Mouse (Mus musculus): ENCODE measurements around the gene Myo3b.

Myo3b gene

DNA sequence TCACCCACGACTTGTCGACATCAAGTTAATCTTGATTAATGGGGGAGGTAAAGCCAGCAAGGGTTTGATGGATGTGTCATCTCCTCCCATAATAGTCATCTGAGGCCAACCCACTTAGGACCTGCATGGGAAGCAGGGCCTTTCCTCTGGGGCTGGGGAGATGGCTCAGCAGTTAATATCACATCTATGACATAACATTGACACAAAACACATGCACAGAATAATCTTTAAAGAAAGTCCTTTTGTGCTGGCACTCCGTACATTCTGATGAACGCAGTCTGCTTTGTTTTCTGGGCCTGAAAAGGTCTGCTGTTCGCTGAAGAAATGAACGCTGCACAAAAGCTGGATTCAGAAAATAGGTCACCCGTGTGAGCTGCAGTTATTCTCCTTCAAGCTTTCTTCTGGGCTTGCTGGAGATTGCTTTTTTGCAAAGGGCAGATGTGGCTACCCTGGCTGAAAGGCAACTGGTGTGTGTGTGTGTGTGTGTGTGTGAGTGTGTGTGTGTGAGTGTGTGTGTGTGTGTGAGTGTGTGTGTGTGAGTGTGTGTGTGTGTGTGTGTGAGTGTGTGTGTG lies 26.9 kb downstream of the Myo3b start:
- no peak for DNase-seq (ENCODE audit: low spot score)

DNA sequence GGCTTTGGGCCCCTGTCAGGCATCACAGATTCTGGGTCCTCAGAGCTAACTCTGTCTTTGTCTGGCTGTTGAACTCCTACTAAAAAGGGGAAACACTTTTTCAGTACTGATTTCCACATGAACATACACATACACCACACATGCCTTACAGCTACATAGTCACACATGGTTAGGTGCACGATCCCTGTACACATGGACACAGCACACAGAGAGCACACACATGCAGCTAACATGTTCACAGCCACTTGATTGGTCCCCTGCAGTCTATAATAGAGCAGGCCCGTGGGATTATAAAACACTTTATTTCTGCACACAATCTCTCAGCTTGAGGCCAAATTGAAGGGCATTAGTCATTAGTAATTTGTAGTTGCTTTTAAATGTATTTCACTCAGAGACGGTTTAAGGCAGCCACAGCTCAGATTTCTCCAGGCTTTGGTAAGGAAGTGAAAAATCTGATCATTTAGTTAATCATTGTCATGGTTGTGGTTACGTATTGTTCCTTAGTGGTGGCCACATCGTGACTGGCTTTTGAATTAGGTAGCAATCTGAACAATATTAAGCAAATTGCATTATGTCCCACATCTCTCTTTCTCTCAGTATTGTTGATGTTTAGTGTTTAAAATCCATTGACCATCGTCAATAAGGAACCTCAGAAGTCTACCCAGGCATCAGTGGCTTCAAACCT lies 27.6 kb downstream of the Myo3b start:
- DNase-seq (ENCODE audit: low spot score): no peak

DNA sequence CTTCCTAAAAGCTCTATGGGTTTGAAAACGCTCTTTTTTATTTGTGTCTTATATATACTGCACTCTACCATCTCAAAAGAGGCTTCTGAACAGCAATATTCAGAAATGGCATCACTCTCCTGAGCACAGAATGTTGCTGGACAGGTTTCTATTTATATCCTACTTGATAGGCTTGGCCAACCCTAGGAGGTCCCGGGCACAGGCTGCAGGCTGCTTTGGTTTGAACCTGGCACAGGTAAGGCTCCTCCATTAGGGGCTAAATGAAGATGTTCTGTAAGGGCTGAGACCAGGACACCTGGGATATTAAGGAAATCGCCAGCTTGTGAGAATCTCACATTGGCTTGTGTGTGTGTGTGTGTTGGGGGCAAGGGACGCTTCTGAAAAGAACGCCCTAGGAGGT lies 30.9 kb downstream of the Myo3b start:
- DNase-seq (ENCODE audit: low spot score): no peak

DNA sequence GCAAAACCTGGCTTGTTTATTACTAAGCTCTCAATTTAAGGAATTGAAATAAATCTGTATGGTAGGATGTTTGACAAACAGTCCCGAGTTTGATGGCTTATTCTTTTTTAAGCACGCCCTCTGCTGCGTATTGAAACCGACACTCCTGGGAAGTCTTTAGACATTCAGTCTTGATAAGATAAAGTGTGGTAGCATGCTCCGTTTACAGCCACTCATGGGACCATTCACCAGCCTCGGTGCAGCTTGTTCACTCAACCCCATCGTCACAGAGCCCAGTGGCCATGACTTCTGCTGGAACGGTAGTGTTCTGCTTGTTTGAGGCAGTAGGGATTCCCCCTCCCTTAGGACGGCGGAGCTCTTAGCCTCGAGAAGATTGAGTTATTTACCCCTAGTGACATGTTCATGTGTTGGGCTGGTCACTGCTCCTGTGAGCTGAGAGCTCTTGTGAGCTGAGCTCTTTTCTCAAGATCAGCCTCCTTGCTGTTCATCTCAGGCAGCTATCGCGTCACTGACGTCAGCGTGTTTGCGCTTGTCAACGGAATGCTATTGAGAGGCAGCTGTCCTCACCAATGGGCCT lies 44.6 kb downstream of the Myo3b start:
- no peak for DNase-seq (ENCODE audit: low spot score)

- DNase-seq (ENCODE audit: low spot score): no peak
These were observed 52.3 kb downstream of the Myo3b start for GRCm38 (mm10) chr2:70091261-70091660.

DNA sequence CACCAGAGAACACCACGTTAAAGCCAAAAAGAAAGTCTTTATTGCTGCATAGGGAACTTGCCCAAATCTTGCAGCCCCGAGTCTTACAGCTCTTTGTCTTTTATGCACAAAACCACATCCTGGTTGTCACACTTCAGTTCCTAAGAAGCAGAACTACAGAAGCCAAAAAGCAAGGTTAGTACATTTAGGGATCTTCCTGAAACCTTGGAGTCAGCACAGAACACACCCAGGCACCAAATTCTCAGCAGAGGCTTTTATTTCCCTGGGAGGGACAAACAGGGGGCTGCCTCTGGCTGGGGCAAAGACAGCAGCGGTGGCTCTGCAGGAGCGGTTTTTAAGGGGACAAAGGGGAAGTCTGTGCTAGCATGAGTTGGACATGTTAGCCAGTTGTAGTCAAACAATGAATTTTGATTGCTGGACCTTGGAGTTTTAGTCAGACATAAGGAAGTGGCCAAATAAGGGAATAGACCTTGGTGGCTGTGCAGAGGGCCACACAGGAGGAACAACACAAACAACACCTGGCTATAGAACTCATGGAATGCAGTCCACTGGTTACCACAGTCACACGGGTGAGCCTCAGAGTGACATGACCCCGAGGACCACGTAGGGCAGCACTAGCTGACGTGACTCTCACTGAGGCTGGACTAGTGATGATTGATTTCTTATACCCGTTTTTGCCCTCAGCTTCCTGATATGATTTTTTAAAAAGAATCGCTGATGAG lies 53.0 kb downstream of the Myo3b start:
- no peak for DNase-seq (ENCODE audit: low spot score)

DNA sequence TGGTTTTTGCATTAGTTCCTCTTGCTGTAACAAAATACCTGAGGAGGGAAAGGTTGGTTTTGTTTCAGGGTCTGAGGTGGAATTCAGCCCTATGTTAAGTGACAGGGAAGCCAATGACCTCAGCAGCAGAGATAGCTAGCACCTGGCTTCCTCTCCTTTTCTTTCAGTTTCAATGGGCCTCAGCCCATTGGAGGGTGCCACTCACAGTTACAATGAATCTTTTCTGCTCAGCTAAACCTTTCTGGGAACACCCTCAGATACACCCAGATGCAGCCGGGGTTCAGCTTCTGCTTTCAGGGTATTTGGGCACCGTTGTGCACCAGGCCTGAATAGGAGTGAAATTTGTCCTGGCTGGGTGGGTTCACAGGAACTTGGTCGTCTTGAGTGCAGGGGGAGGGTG lies 53.7 kb downstream of the Myo3b start:
- no peak for DNase-seq (ENCODE audit: low spot score)

- no peak for DNase-seq (ENCODE audit: low spot score)
These were observed 55.5 kb downstream of the Myo3b start for GRCm38 (mm10) chr2:70094446-70094845.

DNA sequence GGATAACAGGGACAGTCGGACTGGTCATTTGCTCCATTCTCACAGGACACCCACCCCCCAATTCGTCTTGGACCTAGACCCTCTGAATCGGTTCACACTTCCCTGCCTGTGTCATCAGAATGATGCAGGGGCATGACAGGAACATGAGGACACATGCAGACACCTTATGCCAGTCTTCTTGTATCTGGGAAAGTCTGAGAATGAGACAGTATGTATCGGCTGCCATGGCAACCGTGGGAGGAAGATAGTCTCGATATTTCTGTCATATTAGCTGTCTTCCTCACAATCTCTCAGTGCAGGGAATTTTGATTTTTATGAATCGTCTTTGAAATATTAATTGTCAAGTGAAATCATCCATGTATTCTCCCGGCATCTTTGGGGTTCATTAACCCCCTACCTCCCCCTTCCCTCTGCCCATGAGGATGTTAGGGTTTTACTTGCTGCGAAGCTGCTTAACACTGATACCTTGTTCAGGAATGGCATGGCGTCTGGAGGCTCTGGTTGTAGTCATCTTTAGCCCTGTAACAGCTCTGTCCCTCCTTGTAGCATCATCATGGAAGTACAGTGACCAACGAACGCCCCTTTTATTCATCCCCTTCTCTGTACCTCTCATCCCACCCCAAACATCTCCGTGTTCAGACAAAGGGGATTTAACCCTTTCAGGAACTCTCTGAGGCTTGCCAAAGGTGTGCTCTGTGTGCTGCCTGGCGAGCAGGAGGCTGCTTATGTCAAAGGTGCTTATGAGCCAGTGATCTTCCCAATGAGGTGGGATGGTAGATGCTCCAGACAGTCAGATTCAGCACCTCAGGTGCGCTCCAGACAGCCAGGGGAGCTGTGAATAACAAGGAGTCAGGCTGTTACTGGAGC lies 58.5 kb downstream of the Myo3b start:
- DNase-seq (ENCODE audit: low spot score): no peak

DNA sequence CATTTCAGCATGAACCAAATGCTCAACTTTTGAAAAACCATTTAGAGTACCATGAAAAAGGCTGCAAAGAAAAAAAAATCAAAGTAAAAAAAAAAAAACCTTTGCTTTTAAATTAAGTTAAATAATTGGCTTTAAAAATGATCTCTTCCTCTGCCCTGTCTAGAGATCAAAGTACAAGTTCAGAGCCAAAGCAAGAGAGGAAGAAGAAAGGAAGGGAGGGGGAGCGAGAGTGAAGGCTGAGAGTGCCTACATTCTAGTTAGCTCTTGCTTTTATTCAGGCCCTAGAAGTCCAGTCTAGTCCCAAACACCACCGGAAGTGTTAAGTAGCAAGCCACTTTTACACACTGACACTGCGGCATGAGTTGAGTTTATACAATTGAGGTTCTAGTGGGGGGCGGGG lies 60.5 kb downstream of the Myo3b start:
- DNase-seq (ENCODE audit: low spot score): no peak

DNA sequence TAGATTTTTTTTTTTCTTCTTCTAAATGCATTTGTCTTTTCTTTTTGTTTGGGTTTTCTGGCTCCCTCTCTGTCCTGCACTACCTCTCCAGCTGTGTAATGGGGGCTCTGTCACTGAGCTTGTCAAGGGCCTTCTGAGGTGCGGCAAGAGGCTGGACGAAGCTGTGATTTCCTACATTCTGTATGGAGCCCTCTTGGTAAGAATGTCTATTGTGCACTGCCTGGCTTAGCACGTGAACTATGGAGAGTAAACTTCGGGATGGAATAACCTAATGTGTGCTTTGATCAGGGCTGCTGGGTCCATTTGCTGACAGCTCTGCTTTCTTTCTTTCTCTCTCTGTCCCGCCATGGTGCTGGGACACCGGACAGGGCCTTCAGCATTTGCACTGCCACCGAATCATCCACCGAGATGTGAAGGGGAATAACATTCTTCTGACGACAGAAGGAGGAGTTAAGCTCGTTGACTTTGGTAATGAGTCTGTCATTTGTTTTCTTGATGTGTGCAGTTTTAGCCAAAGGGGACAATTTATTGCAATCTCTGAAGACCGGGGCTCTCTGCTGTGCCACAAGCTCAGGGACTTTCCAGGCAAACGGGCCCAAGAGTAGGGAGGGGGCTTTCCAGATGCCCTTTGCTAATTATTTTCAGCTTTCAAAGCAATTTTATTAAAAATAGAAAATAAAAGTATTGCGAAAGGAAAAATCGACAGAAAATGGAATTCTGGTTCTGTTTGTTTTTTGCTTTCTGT lies 66.5 kb downstream of the Myo3b start:
- DNase-seq (ENCODE audit: low spot score): no peak

DNA sequence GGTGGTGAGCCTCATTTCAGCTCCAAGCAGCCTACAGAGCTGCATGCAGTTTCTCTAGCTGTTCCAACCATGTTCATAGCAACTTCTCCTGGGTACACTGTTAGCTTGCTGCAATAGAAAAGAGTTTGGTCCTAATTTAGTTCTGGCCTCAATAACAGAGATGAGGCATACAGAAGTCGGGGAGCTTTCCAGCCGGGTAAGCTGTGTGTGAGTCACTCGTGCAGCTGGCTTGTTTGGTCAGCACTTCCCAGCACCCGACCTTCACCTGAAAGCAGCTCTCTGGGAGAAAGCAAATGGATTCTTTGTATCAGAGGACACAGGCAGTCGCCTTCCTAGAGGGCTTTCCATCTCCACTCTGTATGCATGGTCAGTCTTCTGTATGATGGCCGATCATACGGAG lies 70.1 kb downstream of the Myo3b start:
- DNase-seq (ENCODE audit: low spot score): no peak

DNA sequence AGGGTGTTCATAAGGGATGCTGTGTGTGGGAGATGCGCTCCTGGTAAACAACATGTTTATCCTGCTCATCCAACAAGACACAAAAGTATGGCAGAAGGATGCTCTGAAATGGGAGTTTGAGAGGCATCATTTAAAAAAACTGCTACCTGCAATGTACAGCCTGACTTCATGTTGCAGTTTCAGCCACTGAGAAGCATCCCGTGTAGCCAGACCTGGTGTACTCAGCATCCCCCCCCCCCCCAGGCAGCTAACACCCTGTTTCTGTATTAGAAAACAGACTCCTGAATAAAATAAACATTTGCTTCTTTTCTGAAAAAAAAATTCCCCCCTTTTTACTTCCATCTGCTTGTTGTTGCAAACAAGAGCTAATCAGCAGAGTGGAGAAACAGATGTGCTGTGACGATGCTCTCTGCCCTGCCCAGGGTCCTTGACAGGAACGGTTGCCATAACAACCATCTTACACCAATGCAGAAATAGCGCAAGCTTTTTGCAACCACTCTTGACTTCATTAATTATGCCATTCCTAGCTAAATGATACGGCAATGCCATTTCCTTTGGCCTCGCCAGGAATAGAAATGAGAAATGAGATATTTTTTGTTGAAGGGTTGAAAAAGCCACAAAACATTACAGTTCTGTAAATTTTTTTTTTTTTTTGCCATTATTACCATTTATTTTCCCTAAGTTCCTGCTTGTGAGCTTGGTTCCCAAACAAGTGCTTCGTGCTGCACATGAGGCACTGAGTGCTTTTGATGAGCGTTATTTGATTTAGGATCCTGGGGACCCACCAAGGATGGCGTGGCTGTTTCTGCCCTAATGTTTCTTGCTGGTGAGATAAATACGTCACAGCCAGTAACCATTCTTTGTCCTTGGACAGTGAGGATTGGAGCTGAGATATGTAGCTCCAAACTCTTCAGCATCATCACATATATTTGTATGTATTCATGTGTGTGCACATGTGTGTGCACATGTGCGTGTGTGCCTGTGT lies 75.2 kb downstream of the Myo3b start:
- no peak for DNase-seq (ENCODE audit: low spot score)

- DNase-seq (ENCODE audit: low spot score): no peak
These were observed 79.7 kb downstream of the Myo3b start for GRCm38 (mm10) chr2:70118376-70119264.

- no peak for DNase-seq (ENCODE audit: low spot score)
These were observed 80.3 kb downstream of the Myo3b start for GRCm38 (mm10) chr2:70119265-70119663.

GRCm38 (mm10) chr2:70126330-70126729 lies 87.4 kb downstream of the Myo3b start:
- DNase-seq (ENCODE audit: low spot score): no peak

DNA sequence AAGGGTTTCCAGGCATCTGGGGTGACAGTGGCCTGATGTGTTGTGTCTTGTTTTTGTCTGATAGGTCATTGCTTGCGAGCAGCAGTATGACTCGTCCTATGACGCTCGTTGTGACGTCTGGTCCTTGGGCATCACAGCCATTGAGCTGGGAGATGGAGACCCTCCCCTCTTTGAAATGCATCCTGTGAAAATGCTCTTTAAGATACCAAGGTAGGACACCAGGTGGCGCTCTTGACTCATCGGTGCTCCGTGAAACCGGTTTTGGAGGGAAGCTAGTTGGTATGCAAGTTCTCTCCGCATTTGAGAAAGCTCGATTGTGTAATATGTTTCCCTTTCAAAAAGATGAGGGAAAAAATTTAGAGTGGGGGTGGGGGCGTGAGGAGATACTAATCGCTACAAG lies 87.9 kb downstream of the Myo3b start:
- peak; percentile 54 for DNase-seq (ENCODE audit: low spot score)

DNA sequence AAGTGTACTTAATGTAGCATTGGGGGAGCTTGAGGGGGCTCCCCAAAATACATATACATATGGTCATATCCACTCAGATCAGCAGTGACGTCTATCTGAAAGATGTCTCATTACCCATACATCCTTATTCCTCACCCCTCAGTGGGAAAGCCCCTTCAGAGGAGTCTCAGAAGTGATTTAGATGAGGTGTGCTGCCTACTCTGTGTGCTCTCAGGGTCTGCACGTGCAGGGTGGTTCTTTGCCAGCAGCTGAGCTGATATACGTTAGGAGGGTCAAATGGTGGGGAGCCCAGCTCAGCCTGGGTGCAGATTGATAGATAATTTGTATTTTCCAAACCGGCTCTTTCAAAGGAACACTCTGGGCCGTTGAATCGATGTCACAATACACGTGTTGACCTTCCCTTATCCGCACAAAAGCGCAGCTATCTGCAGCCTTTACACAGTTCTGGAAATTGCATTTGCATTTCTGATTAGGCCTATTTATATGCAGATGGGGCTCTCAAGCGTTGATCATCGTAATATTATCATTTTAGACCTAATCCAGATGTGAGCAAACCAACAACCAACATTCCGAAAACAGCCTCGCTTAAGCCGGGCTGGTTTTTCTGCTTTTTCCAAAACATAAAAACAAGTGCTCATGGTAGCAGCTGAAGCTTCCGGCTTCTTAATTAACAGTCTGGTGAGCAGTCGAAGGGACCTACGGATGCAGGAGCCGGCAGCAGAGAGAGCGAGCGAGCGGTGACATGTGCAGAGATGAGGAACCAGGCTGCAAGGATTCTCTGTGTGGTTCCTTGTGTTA lies 88.6 kb downstream of the Myo3b start:
- DNase-seq (ENCODE audit: low spot score): no peak
